Mouse (Mus musculus): ENCODE results near the gene Akap10.
"Not testable (repeated sequence)": the region's sequence is repeated elsewhere in the genome, so short reads cannot be mapped to it uniquely, and the experiment has no call there.

Akap10 gene

GRCm38 (mm10) chr11:61930098-61930517 lies at the start of gene Akap10:
Akap10 (minus strand) TSS chr11:61930252.
- peak; percentile 95 to 96 for DNase-seq

GRCm38 (mm10) chr11:61975783-61976182 lies 45.7 kb upstream of the Akap10 start:
- DNase-seq, result no peak

GRCm38 (mm10) chr11:61974106-61974707 lies 44.2 kb upstream of the Akap10 start:
- DNase-seq, result peak; percentile 56 to 58

GRCm38 (mm10) chr11:61971441-61972221 lies 41.6 kb upstream of the Akap10 start:
- DNase-seq, result peak in 1 of 2 experiments; percentile 36

- DNase-seq, result no peak
These were observed 40.8 kb upstream of the Akap10 start for GRCm38 (mm10) chr11:61970901-61971300.

- DNase-seq, result no peak
These were observed 38.8 kb upstream of the Akap10 start for GRCm38 (mm10) chr11:61968875-61969274.

- no peak for DNase-seq
These were observed 37.0 kb upstream of the Akap10 start for GRCm38 (mm10) chr11:61967034-61967433.

- DNase-seq, result no peak
These were observed 34.6 kb upstream of the Akap10 start for GRCm38 (mm10) chr11:61964611-61965010.

GRCm38 (mm10) chr11:61963193-61963592 lies 33.1 kb upstream of the Akap10 start:
- DNase-seq, result peak in 1 of 2 experiments; percentile 41

GRCm38 (mm10) chr11:61962684-61963083 lies 32.6 kb upstream of the Akap10 start:
- DNase-seq, result no peak

GRCm38 (mm10) chr11:61960096-61960495 lies 30.0 kb upstream of the Akap10 start:
- no peak for DNase-seq

- DNase-seq, result not testable (repeated sequence)
These were observed 28.7 kb upstream of the Akap10 start for GRCm38 (mm10) chr11:61958706-61959105.

- DNase-seq, result peak in 1 of 2 experiments; percentile 69
These were observed 27.3 kb upstream of the Akap10 start for GRCm38 (mm10) chr11:61957296-61957813.

- DNase-seq, result peak; percentile 98 to 99
These were observed 26.7 kb upstream of the Akap10 start, which contains the start of gene Specc1 for GRCm38 (mm10) chr11:61956572-61957295. Specc1 (plus strand) TSS chr11:61956763.

GRCm38 (mm10) chr11:61955951-61956350 lies 25.9 kb upstream of the Akap10 start:
- no peak for DNase-seq

GRCm38 (mm10) chr11:61955136-61955535 lies 25.1 kb upstream of the Akap10 start:
- no peak for DNase-seq

GRCm38 (mm10) chr11:61950632-61951031 lies 20.6 kb upstream of the Akap10 start:
- peak; percentile 94 to 96 for DNase-seq

- peak; percentile 82 to 83 for DNase-seq
These were observed 19.3 kb upstream of the Akap10 start for GRCm38 (mm10) chr11:61949315-61949714.

GRCm38 (mm10) chr11:61946608-61947007 lies 16.6 kb upstream of the Akap10 start:
- DNase-seq, result no peak

- DNase-seq, result no peak
These were observed 14.4 kb upstream of the Akap10 start for GRCm38 (mm10) chr11:61944417-61944816.

- no peak for DNase-seq
These were observed 12.9 kb upstream of the Akap10 start for GRCm38 (mm10) chr11:61942903-61943302.

GRCm38 (mm10) chr11:61937761-61938160 lies 7.7 kb upstream of the Akap10 start:
- no peak for DNase-seq

Measured in cerebellum, postnatal 14 days (tissue).